9 mouse cellular contexts compared by ENCODE assay signal in genomic region chr2:150099618-150100017, GRCm38 (mm10). TPM values are rescaled to one million over a fixed set of nuclear protein-coding genes. Genes with fewer than 3 reads are reported as not detected.
DNase-seq lines count a peak whose midpoint lies in the region; ATAC-seq and TF ChIP-seq lines count a peak whose summit lies in the region.
"Not testable (repeated sequence)": the region's sequence is repeated elsewhere in the genome, so short reads cannot be mapped to it uniquely, and the experiment has no call there.
"Had no signal": no experiment of that assay in that cellular context is flagged by ENCODE, and none has a peak within 500 bp of the region (broad histone marks: within the 10 kb centered on the region; RNA-seq: fewer than 3 reads in every experiment).

No protein-coding gene starts in this region.

- H3K9me3 ChIP-seq in limb, embryonic 14.5 days (ENCODE audit: control insufficient read depth, low read length); midbrain, embryonic 15.5 days: not testable (repeated sequence)

- peak; percentile 37 for DNase-seq in CD4-positive helper T cell, adult 2 months (ENCODE audit: low read depth, low spot score)
- DNase-seq in adrenal gland, postnatal 10 days = peak; percentile 40
- peak; percentile 62 for DNase-seq in embryo, embryonic 11 days
- DNase-seq in gastrocnemius, adult 2 months = not testable (repeated sequence)
- peak; percentile 25 for DNase-seq in kidney, postnatal 10 days
- DNase-seq in limb, embryonic 14.5 days (ENCODE audit: low spot score) = peak; percentile 67
- DNase-seq in right cerebral cortex, postnatal 4 days = peak; percentile 25

- peak; percentile 62; the same call in 1 of the 2 replicates for ATAC-seq in limb, embryonic 14.5 days (ENCODE audit: low FRiP score, low read depth)
- peak; percentile 82 for ATAC-seq in midbrain, embryonic 15.5 days (replicated peaks)

- not testable (repeated sequence) for H3K4me2 ChIP-seq in limb, embryonic 14.5 days (replicated peaks; ENCODE audit: low read depth, low read length, severe bottlenecking); midbrain, embryonic 15.5 days

- peak; percentile 39 for TF ChIP-seq CTCF in gastrocnemius, adult 2 months (IDR thresholded peaks at IDR 0.05)

- H3K4me3 ChIP-seq in gastrocnemius, adult 2 months; limb, embryonic 14.5 days (replicated peaks; ENCODE audit: low read length); midbrain, embryonic 15.5 days: not testable (repeated sequence)

- not testable (repeated sequence) for H3K27ac ChIP-seq in gastrocnemius, adult 2 months; limb, embryonic 14.5 days (replicated peaks; ENCODE audit: low read depth, low read length); midbrain, embryonic 15.5 days

- not testable (repeated sequence) for TF ChIP-seq POLR2A in limb, embryonic 14.5 days (IDR thresholded peaks at IDR 0.05; ENCODE audit: borderline replicate concordance, extremely low read depth, insufficient read depth, insufficient read length)

- intact Hi-C loops in gastrocnemius, adult 2 months (cut with DNase I) = not testable (repeated sequence)

- not testable (repeated sequence) for H3K27me3 ChIP-seq in limb, embryonic 14.5 days (ENCODE audit: control insufficient read depth, insufficient read depth, low read length); midbrain, embryonic 15.5 days (replicated peaks)

- not testable (repeated sequence) for H3K4me1 ChIP-seq in limb, embryonic 14.5 days (ENCODE audit: control insufficient read depth, insufficient read depth, low read length); midbrain, embryonic 15.5 days

- not testable (repeated sequence) for H3K9ac ChIP-seq in limb, embryonic 14.5 days (ENCODE audit: low read depth, low read length, severe bottlenecking); midbrain, embryonic 15.5 days

- H3K36me3 ChIP-seq in limb, embryonic 14.5 days (ENCODE audit: control insufficient read depth, insufficient read depth, low read length); midbrain, embryonic 15.5 days (replicated peaks): not testable (repeated sequence)

- WGBS in limb, embryonic 14.5 days = 15% methylated on average over 2 of the region's 2 CpGs
- 22% methylated on average over 2 of the region's 2 CpGs for WGBS in midbrain, embryonic 15.5 days

RNA-seq across cellular contexts. Expression of gene Zfp120, which starts 36.9 kb away (rescaled TPM):
- total RNA-seq in adrenal gland, postnatal 10 days (2021) = 1 to 10 TPM; 6.7 to 9.2 TPM
- 1 to 10 TPM; 6.9 to 7.4 TPM for total RNA-seq in gastrocnemius, adult 2 months (2021)
- polyA plus RNA-seq in limb, embryonic 14.5 days (2012; rRNA removed) = 1.8 and 2.7 TPM in 2 replicates
- 9.1 and 10.4 TPM in 2 replicates for polyA plus RNA-seq in limb, embryonic 14.5 days (2014; fragmentation: Nextera tagmentation; extraction: Ambion mirVana)
- polyA plus RNA-seq in midbrain, embryonic 15.5 days (2015; fragmentation: Nextera tagmentation; extraction: Ambion mirVana) = 10.6 and 12.6 TPM in 2 replicates
- polyA plus RNA-seq: erythroblast, embryonic 14.5 days had no signal
